Mouse (Mus musculus): ENCODE results near the gene 9930022D16Rik. TPM values are rescaled to one million over a fixed set of nuclear protein-coding genes. Genes with fewer than 3 reads are reported as not detected.
A peak's percentile ranks its signal among the peaks of the same experiment; 100 is the strongest.

The 9930022D16Rik gene
- not detected in 2 replicates for polyA plus RNA-seq (2016; fragmentation: Nextera tagmentation; extraction: Ambion mirVana)

GRCm38 (mm10) chr11:109413617-109414016 is at the start of gene 9930022D16Rik:
9930022D16Rik (plus strand) TSS chr11:109413917.
- Histone ChIP-seq H3K4me1 (replicated peaks) (peaks cover 7% of the 10 kb centered on the region), H3K27ac (ENCODE audit: poor library complexity, severe bottlenecking) (no peak within 1 kb of the TSS), H3K4me3 (no peak within 1 kb of the TSS), H3K4me2 (no peak within 1 kb of the TSS), H3K9ac (no peak within 1 kb of the TSS), H3K27me3 (replicated peaks) (no peaks in the 10 kb centered on the region), H3K36me3 (no peaks in the 10 kb centered on the region), H3K9me3 (replicated peaks) (no peaks in the 10 kb centered on the region)
- ATAC-seq (ENCODE audit: insufficient number of reproducible peaks, low FRiP score) = peak; percentile 42; the same call in 1 of the 2 replicates
- WGBS = 66% methylated on average over 6 of the region's 6 CpGs

- Histone ChIP-seq H3K27me3 (replicated peaks) (no peaks in the 10 kb centered on the region), H3K4me2 (peak overlapping the region; percentile 48), H3K9ac (peak overlapping the region; percentile 18), H3K9me3 (replicated peaks) (no peaks in the 10 kb centered on the region), H3K4me3 (peak overlapping the region; percentile 17), H3K36me3 (peaks cover 20% of the 10 kb centered on the region), H3K4me1 (replicated peaks) (peaks cover 60% of the 10 kb centered on the region), H3K27ac (ENCODE audit: poor library complexity, severe bottlenecking) (no peak overlapping the region)
- ATAC-seq (ENCODE audit: insufficient number of reproducible peaks, low FRiP score) = no peak
- 63% methylated on average over 2 of the region's 2 CpGs for WGBS
These were observed 49.4 kb upstream of the 9930022D16Rik start for GRCm38 (mm10) chr11:109364337-109364736.

- H3K36me3 ChIP-seq = peaks cover 20% of the 10 kb centered on the region
- H3K9ac ChIP-seq = no peak overlapping the region
- no peak overlapping the region for H3K27ac ChIP-seq (ENCODE audit: poor library complexity, severe bottlenecking)
- no peaks in the 10 kb centered on the region for H3K27me3 ChIP-seq (replicated peaks)
- H3K9me3 ChIP-seq (replicated peaks) = no peaks in the 10 kb centered on the region
- no peak for ATAC-seq (ENCODE audit: insufficient number of reproducible peaks, low FRiP score)
- H3K4me1 ChIP-seq (replicated peaks) = peaks cover 66% of the 10 kb centered on the region
- H3K4me3 ChIP-seq = 0 out of 2 replicates have a peak overlapping the region, but pooled peaks have one; percentile 17
- 82% methylated on average over 10 of the region's 10 CpGs for WGBS
- H3K4me2 ChIP-seq = peak overlapping the region; percentile 48
These were observed 48.8 kb upstream of the 9930022D16Rik start for GRCm38 (mm10) chr11:109364881-109365280.

GRCm38 (mm10) chr11:109365818-109366217 is 47.9 kb upstream of the 9930022D16Rik start:
- Histone ChIP-seq H3K4me2 (no peak overlapping the region), H3K4me1 (replicated peaks) (peaks cover 74% of the 10 kb centered on the region), H3K27me3 (replicated peaks) (no peaks in the 10 kb centered on the region), H3K36me3 (peaks cover 20% of the 10 kb centered on the region), H3K27ac (ENCODE audit: poor library complexity, severe bottlenecking) (no peak overlapping the region), H3K9ac (no peak overlapping the region; the same call in 1 of the 2 replicates), H3K4me3 (no peak overlapping the region), H3K9me3 (replicated peaks) (no peaks in the 10 kb centered on the region)
- ATAC-seq (ENCODE audit: insufficient number of reproducible peaks, low FRiP score) = no peak
- 93% methylated on average over 5 of the region's 5 CpGs for WGBS

- Histone ChIP-seq H3K4me3 (no peak overlapping the region), H3K9ac (no peak overlapping the region), H3K4me1 (replicated peaks) (peaks cover 74% of the 10 kb centered on the region), H3K27ac (ENCODE audit: poor library complexity, severe bottlenecking) (no peak overlapping the region), H3K36me3 (peaks cover 20% of the 10 kb centered on the region), H3K9me3 (replicated peaks) (no peaks in the 10 kb centered on the region), H3K4me2 (no peak overlapping the region), H3K27me3 (replicated peaks) (no peaks in the 10 kb centered on the region)
- ATAC-seq (ENCODE audit: insufficient number of reproducible peaks, low FRiP score) = no peak
- WGBS = 76% methylated on average over 15 of the region's 15 CpGs
These were observed 46.7 kb upstream of the 9930022D16Rik start for GRCm38 (mm10) chr11:109366802-109367579.

- Histone ChIP-seq H3K4me3 (no peak overlapping the region), H3K9me3 (replicated peaks) (no peaks in the 10 kb centered on the region), H3K4me1 (replicated peaks) (peaks cover 79% of the 10 kb centered on the region), H3K27ac (ENCODE audit: poor library complexity, severe bottlenecking) (no peak overlapping the region), H3K9ac (peak overlapping the region; percentile 34; the same call in 1 of the 2 replicates), H3K36me3 (peaks cover 30% of the 10 kb centered on the region), H3K27me3 (replicated peaks) (no peaks in the 10 kb centered on the region), H3K4me2 (no peak overlapping the region)
- no peak for ATAC-seq (ENCODE audit: insufficient number of reproducible peaks, low FRiP score)
- WGBS = 78% methylated on average over 3 of the region's 3 CpGs
These were observed 44.6 kb upstream of the 9930022D16Rik start for GRCm38 (mm10) chr11:109369026-109369637.

GRCm38 (mm10) chr11:109375412-109375811 is 38.3 kb upstream of the 9930022D16Rik start:
- Histone ChIP-seq H3K4me2 (no peak overlapping the region), H3K9ac (no peak overlapping the region), H3K9me3 (replicated peaks) (no peaks in the 10 kb centered on the region), H3K27me3 (replicated peaks) (no peaks in the 10 kb centered on the region), H3K4me3 (no peak overlapping the region), H3K4me1 (replicated peaks) (peaks cover 58% of the 10 kb centered on the region), H3K27ac (ENCODE audit: poor library complexity, severe bottlenecking) (no peak overlapping the region), H3K36me3 (peaks cover 11% of the 10 kb centered on the region)
- 68% methylated on average over 7 of the region's 7 CpGs for WGBS
- ATAC-seq (ENCODE audit: insufficient number of reproducible peaks, low FRiP score) = no peak

- 43% methylated on average over 7 of the region's 7 CpGs for WGBS
- peak overlapping the region; percentile 24 for H3K27ac ChIP-seq (ENCODE audit: poor library complexity, severe bottlenecking)
These were observed 37.1 kb upstream of the 9930022D16Rik start for GRCm38 (mm10) chr11:109376484-109377143.

GRCm38 (mm10) chr11:109377477-109377876 is 36.2 kb upstream of the 9930022D16Rik start:
- Histone ChIP-seq H3K9ac (no peak overlapping the region; the same call in 1 of the 2 replicates), H3K4me1 (replicated peaks) (peaks cover 49% of the 10 kb centered on the region), H3K36me3 (peaks cover 11% of the 10 kb centered on the region), H3K4me3 (no peak overlapping the region), H3K9me3 (replicated peaks) (no peaks in the 10 kb centered on the region), H3K4me2 (peak overlapping the region; percentile 2; the same call in 1 of the 2 replicates), H3K27me3 (replicated peaks) (no peaks in the 10 kb centered on the region), H3K27ac (ENCODE audit: poor library complexity, severe bottlenecking) (no peak overlapping the region)
- WGBS = 53% methylated on average over 10 of the region's 10 CpGs
- no peak for ATAC-seq (ENCODE audit: insufficient number of reproducible peaks, low FRiP score)

More at GRCm38 (mm10) chr11:109376484-109377143, 37.1 kb upstream of the 9930022D16Rik start:
- Histone ChIP-seq H3K4me3 (no peak overlapping the region), H3K9me3 (replicated peaks) (no peaks in the 10 kb centered on the region), H3K36me3 (peaks cover 11% of the 10 kb centered on the region), H3K4me1 (replicated peaks) (peaks cover 49% of the 10 kb centered on the region), H3K27me3 (replicated peaks) (no peaks in the 10 kb centered on the region), H3K9ac (no peak overlapping the region), H3K4me2 (peak overlapping the region; percentile 2; the same call in 1 of the 2 replicates)
- ATAC-seq (ENCODE audit: insufficient number of reproducible peaks, low FRiP score) = no peak; the same call in 1 of the 2 replicates

GRCm38 (mm10) chr11:109378051-109378450 is 35.7 kb upstream of the 9930022D16Rik start:
- WGBS = 56% methylated on average over 7 of the region's 7 CpGs
- H3K4me2 ChIP-seq = no peak overlapping the region
- peaks cover 49% of the 10 kb centered on the region for H3K4me1 ChIP-seq (replicated peaks)
- H3K27ac ChIP-seq (ENCODE audit: poor library complexity, severe bottlenecking) = no peak overlapping the region
- ATAC-seq (ENCODE audit: insufficient number of reproducible peaks, low FRiP score) = no peak
- H3K27me3 ChIP-seq (replicated peaks) = no peaks in the 10 kb centered on the region
- H3K36me3 ChIP-seq = peaks cover 11% of the 10 kb centered on the region
- H3K4me3 ChIP-seq = no peak overlapping the region
- H3K9me3 ChIP-seq (replicated peaks) = no peaks in the 10 kb centered on the region
- no peak overlapping the region; the same call in 1 of the 2 replicates for H3K9ac ChIP-seq

- H3K4me1 ChIP-seq (replicated peaks) = peaks cover 45% of the 10 kb centered on the region
- H3K27me3 ChIP-seq (replicated peaks) = no peaks in the 10 kb centered on the region
- H3K4me2 ChIP-seq = no peak overlapping the region
- H3K27ac ChIP-seq (ENCODE audit: poor library complexity, severe bottlenecking) = no peak overlapping the region
- 70% methylated on average over 5 of the region's 5 CpGs for WGBS
- no peaks in the 10 kb centered on the region for H3K9me3 ChIP-seq (replicated peaks)
- H3K9ac ChIP-seq = no peak overlapping the region
- ATAC-seq (ENCODE audit: insufficient number of reproducible peaks, low FRiP score) = no peak
- no peak overlapping the region for H3K4me3 ChIP-seq
- no peaks in the 10 kb centered on the region; the same call in 1 of the 2 replicates for H3K36me3 ChIP-seq
These were observed 33.1 kb upstream of the 9930022D16Rik start for GRCm38 (mm10) chr11:109380662-109381061.

Data from heart, embryonic 12.5 days (tissue).